Mouse (Mus musculus): Measurements from ENCODE around the gene Rbm20.

- TF ChIP-seq POLR2A (IDR thresholded peaks at IDR 0.05; ENCODE audit: low read depth, low read length): no peak
- no peak for TF ChIP-seq CTCF (IDR thresholded peaks at IDR 0.05; ENCODE audit: extremely low read depth, insufficient read depth, insufficient read length, insufficient replicate concordance)
Observed at GRCm38 (mm10) chr19:53666708-53667107, 10.4 kb upstream of the Rbm20 start.
